Mouse (Mus musculus): Measurements from ENCODE around the gene Spsb4. TPM values are rescaled to one million over a fixed set of nuclear protein-coding genes. Genes with fewer than 3 reads are reported as not detected.

The Spsb4 gene
- polyA plus RNA-seq, 1 experiment from 2014 or later: 23.4 TPM

DNA sequence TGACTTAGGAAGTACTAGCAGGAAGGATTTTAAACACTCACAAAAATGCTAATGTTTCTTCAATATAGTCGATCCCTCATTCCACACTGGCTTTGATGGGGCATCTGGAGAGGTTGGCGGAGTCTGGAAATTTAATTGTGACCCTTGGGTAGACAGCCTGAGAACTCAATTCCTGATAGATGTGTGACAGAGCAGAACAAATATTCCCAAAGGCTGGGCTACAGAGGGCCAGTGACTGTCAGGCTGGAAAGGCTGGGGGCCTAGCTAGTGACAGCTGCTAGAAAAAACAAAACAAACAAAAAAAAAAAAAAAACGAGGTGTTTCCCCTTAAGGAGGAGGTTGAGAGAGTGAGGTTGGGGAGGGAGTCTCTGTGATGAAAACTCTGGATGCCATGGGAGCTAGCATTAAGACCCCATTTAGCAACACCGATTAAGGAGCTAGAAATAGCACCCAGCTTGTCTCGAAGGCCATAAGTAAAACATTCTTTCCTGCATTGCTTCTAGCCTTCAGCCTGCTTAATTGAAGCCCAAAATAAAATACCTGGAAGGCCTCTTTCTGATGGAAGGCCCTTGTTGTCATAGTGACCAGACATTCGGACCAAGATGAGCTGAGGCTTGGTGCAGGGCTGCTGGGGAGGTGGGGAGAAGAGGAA lies 61.9 kb downstream of the Spsb4 start:
- Histone ChIP-seq H3K27me3 (replicated peaks; ENCODE audit: control insufficient read depth, insufficient read depth, low read length) (no peaks in the 10 kb centered on the region), H3K27ac (ENCODE audit: low read depth, low read length) (no peak overlapping the region), H3K4me2 (replicated peaks; ENCODE audit: low read depth) (no peak overlapping the region), H3K9ac (ENCODE audit: low read depth, low read length) (no peak overlapping the region), H3K36me3 (ENCODE audit: control insufficient read depth, insufficient read depth) (no peaks in the 10 kb centered on the region), H3K9me3 (ENCODE audit: control insufficient read depth) (no peaks in the 10 kb centered on the region), H3K4me3 (ENCODE audit: low read depth, low read length) (no peak overlapping the region), H3K4me1 (replicated peaks; ENCODE audit: control insufficient read depth, insufficient read depth, low read length) (peaks cover 13% of the 10 kb centered on the region; the same call in 1 of the 2 replicates)
- ATAC-seq: no peak
- TF ChIP-seq CTCF (IDR thresholded peaks at IDR 0.05; ENCODE audit: low read depth): no peak
- WGBS: 57% methylated on average over 6 of the region's 6 CpGs

DNA sequence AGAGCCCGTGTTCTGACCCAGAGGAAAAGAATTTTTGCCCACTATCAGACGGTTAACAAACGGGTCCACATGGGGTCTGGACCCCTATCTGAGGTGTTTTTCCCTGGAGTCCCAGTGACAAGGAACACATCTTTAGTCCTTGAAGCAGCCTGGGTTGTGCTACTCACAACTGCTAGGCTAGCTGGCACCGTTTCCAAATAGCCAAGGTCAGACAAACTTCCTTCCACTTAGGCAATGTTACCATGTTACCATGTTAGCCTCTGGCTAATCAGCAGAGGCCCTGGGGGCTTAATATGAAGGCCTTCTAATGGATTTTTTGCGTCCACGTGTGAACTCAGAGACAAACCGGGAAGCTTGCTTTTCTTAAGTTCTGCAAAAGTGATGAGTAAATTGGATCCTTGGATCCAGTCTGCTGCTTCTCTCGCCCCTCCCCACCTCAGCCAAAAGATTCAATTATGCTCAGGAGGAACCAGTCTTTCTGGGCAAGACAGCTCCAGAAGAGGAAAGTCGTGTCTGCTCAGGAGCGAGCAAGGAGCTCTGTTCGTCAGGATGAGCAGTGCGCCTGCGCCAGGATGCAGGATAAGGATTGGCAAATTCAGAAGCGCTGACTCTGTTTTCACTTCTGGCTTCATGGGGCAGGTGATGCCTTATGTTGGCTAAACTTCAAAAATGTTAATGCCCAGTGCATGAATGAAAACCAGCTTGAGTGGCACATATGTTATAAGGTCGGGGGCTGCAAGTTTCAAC lies 64.4 kb downstream of the Spsb4 start:
- no peak overlapping the region for H3K27ac ChIP-seq (ENCODE audit: low read depth, low read length)
- ATAC-seq: no peak
- no peak for TF ChIP-seq CTCF (IDR thresholded peaks at IDR 0.05; ENCODE audit: low read depth)
- no peaks in the 10 kb centered on the region for H3K9me3 ChIP-seq (ENCODE audit: control insufficient read depth)
- no peak overlapping the region for H3K4me2 ChIP-seq (replicated peaks; ENCODE audit: low read depth)
- 85% methylated on average over 15 of the region's 15 CpGs for WGBS
- peaks cover 8% of the 10 kb centered on the region; the same call in 1 of the 2 replicates for H3K4me1 ChIP-seq (replicated peaks; ENCODE audit: control insufficient read depth, insufficient read depth, low read length)
- no peaks in the 10 kb centered on the region for H3K27me3 ChIP-seq (replicated peaks; ENCODE audit: control insufficient read depth, insufficient read depth, low read length)
- H3K36me3 ChIP-seq (ENCODE audit: control insufficient read depth, insufficient read depth): no peaks in the 10 kb centered on the region
- no peak overlapping the region for H3K9ac ChIP-seq (ENCODE audit: low read depth, low read length)
- H3K4me3 ChIP-seq (ENCODE audit: low read depth, low read length): no peak overlapping the region

GRCm38 (mm10) chr9:96953443-96953842 lies 65.2 kb downstream of the Spsb4 start:
- ATAC-seq: no peak
- Histone ChIP-seq H3K4me1 (replicated peaks; ENCODE audit: control insufficient read depth, insufficient read depth, low read length) (peaks cover 6% of the 10 kb centered on the region; the same call in 1 of the 2 replicates), H3K9me3 (ENCODE audit: control insufficient read depth) (no peaks in the 10 kb centered on the region), H3K4me2 (replicated peaks; ENCODE audit: low read depth) (no peak overlapping the region), H3K4me3 (ENCODE audit: low read depth, low read length) (no peak overlapping the region), H3K27me3 (replicated peaks; ENCODE audit: control insufficient read depth, insufficient read depth, low read length) (no peaks in the 10 kb centered on the region), H3K27ac (ENCODE audit: low read depth, low read length) (no peak overlapping the region), H3K9ac (ENCODE audit: low read depth, low read length) (no peak overlapping the region), H3K36me3 (ENCODE audit: control insufficient read depth, insufficient read depth) (no peaks in the 10 kb centered on the region)
- 79% methylated on average over 8 of the region's 8 CpGs for WGBS
- TF ChIP-seq CTCF (IDR thresholded peaks at IDR 0.05; ENCODE audit: low read depth): no peak

GRCm38 (mm10) chr9:96952310-96952975 lies 66.2 kb downstream of the Spsb4 start:
- Histone ChIP-seq H3K4me1 (replicated peaks; ENCODE audit: control insufficient read depth, insufficient read depth, low read length) (peaks cover 3% of the 10 kb centered on the region; the same call in 1 of the 2 replicates), H3K36me3 (ENCODE audit: control insufficient read depth, insufficient read depth) (no peaks in the 10 kb centered on the region), H3K27ac (ENCODE audit: low read depth, low read length) (no peak overlapping the region), H3K4me2 (replicated peaks; ENCODE audit: low read depth) (peak overlapping the region; percentile 6; the same call in 1 of the 2 replicates), H3K27me3 (replicated peaks; ENCODE audit: control insufficient read depth, insufficient read depth, low read length) (no peaks in the 10 kb centered on the region), H3K4me3 (ENCODE audit: low read depth, low read length) (no peak overlapping the region), H3K9me3 (ENCODE audit: control insufficient read depth) (no peaks in the 10 kb centered on the region), H3K9ac (ENCODE audit: low read depth, low read length) (no peak overlapping the region)
- ATAC-seq: peak; percentile 63; the same call in 1 of the 2 replicates
- 21% methylated on average over 9 of the region's 9 CpGs for WGBS
- TF ChIP-seq CTCF (IDR thresholded peaks at IDR 0.05; ENCODE audit: low read depth): no peak

DNA sequence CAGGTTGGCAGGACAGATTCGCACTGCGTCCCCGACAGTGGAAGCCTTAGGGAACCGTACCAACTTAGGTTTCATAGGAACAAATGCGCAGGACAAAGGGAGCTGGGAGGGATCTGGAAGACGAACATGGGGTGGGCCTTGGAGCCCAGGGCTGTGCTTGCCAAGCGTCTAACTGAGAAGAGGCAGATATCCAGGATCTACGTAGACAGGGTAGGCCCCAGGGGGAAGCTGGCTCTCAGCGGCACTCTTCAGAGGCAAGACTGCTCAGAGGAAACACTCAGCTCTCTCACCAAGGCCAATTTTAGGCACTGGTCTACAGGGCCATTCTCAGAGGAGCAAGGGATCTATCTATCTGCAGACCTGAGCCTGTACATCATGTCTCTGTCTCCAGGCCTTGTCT lies 69.1 kb downstream of the Spsb4 start:
- ATAC-seq: no peak
- WGBS: 86% methylated on average over 9 of the region's 9 CpGs

GRCm38 (mm10) chr9:96948546-96948945 lies 70.1 kb downstream of the Spsb4 start:
- WGBS: 72% methylated on average over 5 of the region's 5 CpGs
- Histone ChIP-seq H3K4me3 (ENCODE audit: low read depth, low read length) (no peak overlapping the region), H3K36me3 (ENCODE audit: control insufficient read depth, insufficient read depth) (no peaks in the 10 kb centered on the region), H3K4me1 (replicated peaks; ENCODE audit: control insufficient read depth, insufficient read depth, low read length) (peaks cover 3% of the 10 kb centered on the region; the same call in 1 of the 2 replicates), H3K27me3 (replicated peaks; ENCODE audit: control insufficient read depth, insufficient read depth, low read length) (no peaks in the 10 kb centered on the region), H3K9ac (ENCODE audit: low read depth, low read length) (no peak overlapping the region), H3K27ac (ENCODE audit: low read depth, low read length) (no peak overlapping the region), H3K4me2 (replicated peaks; ENCODE audit: low read depth) (no peak overlapping the region), H3K9me3 (ENCODE audit: control insufficient read depth) (no peaks in the 10 kb centered on the region)
- ATAC-seq: no peak
- no peak for TF ChIP-seq CTCF (IDR thresholded peaks at IDR 0.05; ENCODE audit: low read depth)

More for the DNA sequence above, 69.1 kb downstream of the Spsb4 start:
- H3K9ac ChIP-seq (ENCODE audit: low read depth, low read length): no peak overlapping the region
- H3K27ac ChIP-seq (ENCODE audit: low read depth, low read length): no peak overlapping the region
- no peaks in the 10 kb centered on the region for H3K9me3 ChIP-seq (ENCODE audit: control insufficient read depth)
- no peak overlapping the region for H3K4me3 ChIP-seq (ENCODE audit: low read depth, low read length)
- H3K4me1 ChIP-seq (replicated peaks; ENCODE audit: control insufficient read depth, insufficient read depth, low read length): peaks cover 3% of the 10 kb centered on the region; the same call in 1 of the 2 replicates
- no peaks in the 10 kb centered on the region for H3K27me3 ChIP-seq (replicated peaks; ENCODE audit: control insufficient read depth, insufficient read depth, low read length)
- no peak for TF ChIP-seq CTCF (IDR thresholded peaks at IDR 0.05; ENCODE audit: low read depth)
- no peaks in the 10 kb centered on the region for H3K36me3 ChIP-seq (ENCODE audit: control insufficient read depth, insufficient read depth)
- no peak overlapping the region for H3K4me2 ChIP-seq (replicated peaks; ENCODE audit: low read depth)

Measured in intestine, postnatal 0 days (tissue).